Mouse (Mus musculus): ENCODE measurements around the gene Ccdc13.

Ccdc13 gene

GRCm38 (mm10) chr9:121847138-121847537, 7.9 kb upstream of the Ccdc13 start:
- DNase-seq (ENCODE audit: low read depth, low spot score): no peak

GRCm38 (mm10) chr9:121846526-121847118, 7.4 kb upstream of the Ccdc13 start:
- peak; percentile 80 for DNase-seq (ENCODE audit: low read depth, low spot score)

- DNase-seq (ENCODE audit: low read depth, low spot score): peak; percentile 38
These were observed 3.7 kb upstream of the Ccdc13 start for GRCm38 (mm10) chr9:121842914-121843313.

- DNase-seq (ENCODE audit: low read depth, low spot score): no peak
These were observed 333 bp upstream of the Ccdc13 start for GRCm38 (mm10) chr9:121839622-121839965.

- DNase-seq (ENCODE audit: low read depth, low spot score): no peak
These were observed 1.3 kb downstream of the Ccdc13 start for GRCm38 (mm10) chr9:121838008-121838407.

GRCm38 (mm10) chr9:121833825-121834224, 5.4 kb downstream of the Ccdc13 start:
- no peak for DNase-seq (ENCODE audit: low read depth, low spot score)

GRCm38 (mm10) chr9:121830956-121831293, 8.3 kb downstream of the Ccdc13 start:
- DNase-seq (ENCODE audit: low read depth, low spot score): peak; percentile 78

- DNase-seq (ENCODE audit: low read depth, low spot score): peak; percentile 64
These were observed 8.9 kb downstream of the Ccdc13 start for GRCm38 (mm10) chr9:121830243-121830955.

GRCm38 (mm10) chr9:121829270-121829992, 9.8 kb downstream of the Ccdc13 start:
- DNase-seq (ENCODE audit: low read depth, low spot score): no peak

GRCm38 (mm10) chr9:121828314-121828713, 10.9 kb downstream of the Ccdc13 start:
- no peak for DNase-seq (ENCODE audit: low read depth, low spot score)

- DNase-seq (ENCODE audit: low read depth, low spot score): no peak
These were observed 12.9 kb downstream of the Ccdc13 start for GRCm38 (mm10) chr9:121826356-121826755.

GRCm38 (mm10) chr9:121823991-121824390, 15.3 kb downstream of the Ccdc13 start:
- DNase-seq (ENCODE audit: low read depth, low spot score): no peak

- DNase-seq (ENCODE audit: low read depth, low spot score): no peak
These were observed 16.2 kb downstream of the Ccdc13 start for GRCm38 (mm10) chr9:121823051-121823450.

GRCm38 (mm10) chr9:121822585-121822991, 16.7 kb downstream of the Ccdc13 start:
- DNase-seq (ENCODE audit: low read depth, low spot score): no peak

- DNase-seq (ENCODE audit: low read depth, low spot score): no peak
These were observed 18.5 kb downstream of the Ccdc13 start for GRCm38 (mm10) chr9:121820765-121821164.

- no peak for DNase-seq (ENCODE audit: low read depth, low spot score)
These were observed 19.3 kb downstream of the Ccdc13 start for GRCm38 (mm10) chr9:121819771-121820471.

- no peak for DNase-seq (ENCODE audit: low read depth, low spot score)
These were observed 20.0 kb downstream of the Ccdc13 start for GRCm38 (mm10) chr9:121819073-121819770.

- DNase-seq (ENCODE audit: low read depth, low spot score): no peak
These were observed 24.1 kb downstream of the Ccdc13 start for GRCm38 (mm10) chr9:121815183-121815582.

- DNase-seq (ENCODE audit: low read depth, low spot score): no peak
These were observed 29.0 kb downstream of the Ccdc13 start for GRCm38 (mm10) chr9:121810081-121810821.

GRCm38 (mm10) chr9:121808511-121808910, 30.8 kb downstream of the Ccdc13 start:
- no peak for DNase-seq (ENCODE audit: low read depth, low spot score)

GRCm38 (mm10) chr9:121807947-121808346, 31.3 kb downstream of the Ccdc13 start:
- no peak for DNase-seq (ENCODE audit: low read depth, low spot score)

Measured in R1 (cell line).